Mouse (Mus musculus) G1E (cell line): ENCODE data around the gene Tm6sf2.

Experiments used
- CTCF ChIP-seq: IDR thresholded peaks from 2 replicates; pipeline ENCODE4 v1.5.1; 2012; ENCODE audit warnings: low read depth, low read length, inconsistent platforms, mixed read lengths
- GATA1 ChIP-seq: IDR thresholded peaks from 2 replicates; pipeline ENCODE4 v1.6.1; 2012; ENCODE audit warnings: borderline replicate concordance, low read length, inconsistent platforms, mixed read lengths
- GATA2 ChIP-seq: IDR thresholded peaks from 2 replicates; pipeline ENCODE4 v1.6.1; 2012; ENCODE audit warnings: low read depth, low read length, inconsistent platforms, borderline replicate concordance
- TAL1 ChIP-seq: conservative IDR thresholded peaks from 2 replicates; pipeline ENCODE4 v1.6.1; 2012; ENCODE audit warnings: low read depth, low read length, inconsistent platforms, mixed read lengths

- TF ChIP-seq TAL1 (no peak), GATA1 (no peak), CTCF (no peak), GATA2 (no peak)
These were observed 41.8 kb downstream of the Tm6sf2 start for GRCm38 (mm10) chr8:70114488-70114887.
